Mouse (Mus musculus): ENCODE measurements around the gene Atrn.
"Not testable (repeated sequence)": the region's sequence is repeated elsewhere in the genome, so short reads cannot be mapped to it uniquely, and the experiment has no call there.

The Atrn gene

GRCm38 (mm10) chr2:130961851-130962250 is 55.6 kb downstream of the Atrn start:
- peak; percentile 25 for DNase-seq (ENCODE audit: low read depth)

GRCm38 (mm10) chr2:130965042-130965441 is 58.7 kb downstream of the Atrn start:
- DNase-seq (ENCODE audit: low read depth), result no peak

GRCm38 (mm10) chr2:130971030-130971429 is 64.7 kb downstream of the Atrn start:
- no peak for DNase-seq (ENCODE audit: low read depth)

- DNase-seq (ENCODE audit: low read depth), result no peak
Observed at GRCm38 (mm10) chr2:130972386-130972785, 66.1 kb downstream of the Atrn start.

- no peak for DNase-seq (ENCODE audit: low read depth)
Observed at GRCm38 (mm10) chr2:130974928-130975327, 68.6 kb downstream of the Atrn start.

GRCm38 (mm10) chr2:130977589-130977988 is 71.3 kb downstream of the Atrn start:
- no peak for DNase-seq (ENCODE audit: low read depth)

GRCm38 (mm10) chr2:130978058-130978847 is 72.0 kb downstream of the Atrn start:
- DNase-seq (ENCODE audit: low read depth), result no peak

GRCm38 (mm10) chr2:130979138-130979537 is 72.8 kb downstream of the Atrn start:
- no peak for DNase-seq (ENCODE audit: low read depth)

- no peak for DNase-seq (ENCODE audit: low read depth)
Observed at GRCm38 (mm10) chr2:130992818-130993217, 86.5 kb downstream of the Atrn start.

- no peak for DNase-seq (ENCODE audit: low read depth)
Observed at GRCm38 (mm10) chr2:131009123-131009522, 102.8 kb downstream of the Atrn start.

GRCm38 (mm10) chr2:131010566-131010965 is 104.3 kb downstream of the Atrn start:
- no peak for DNase-seq (ENCODE audit: low read depth)

- DNase-seq (ENCODE audit: low read depth), result no peak
Observed at GRCm38 (mm10) chr2:131025230-131025629, 118.9 kb downstream of the Atrn start.

GRCm38 (mm10) chr2:131026941-131027340 is 120.6 kb downstream of the Atrn start:
- DNase-seq (ENCODE audit: low read depth), result no peak

- peak; percentile 47 for DNase-seq (ENCODE audit: low read depth)
Observed at GRCm38 (mm10) chr2:131029065-131029935, 123.0 kb downstream of the Atrn start.

- no peak for DNase-seq (ENCODE audit: low read depth)
Observed at GRCm38 (mm10) chr2:131030561-131030960, 124.3 kb downstream of the Atrn start.

- DNase-seq (ENCODE audit: low read depth), result no peak
Observed at GRCm38 (mm10) chr2:131030998-131031397, 124.7 kb downstream of the Atrn start.

GRCm38 (mm10) chr2:131031406-131031805 is 125.1 kb downstream of the Atrn start:
- not testable (repeated sequence) for DNase-seq (ENCODE audit: low read depth)

GRCm38 (mm10) chr2:131036343-131036742 is 130.0 kb downstream of the Atrn start:
- no peak for DNase-seq (ENCODE audit: low read depth)

GRCm38 (mm10) chr2:131036757-131037156 is 130.5 kb downstream of the Atrn start:
- no peak for DNase-seq (ENCODE audit: low read depth)

GRCm38 (mm10) chr2:131037226-131037990 is 131.1 kb downstream of the Atrn start:
- peak; percentile 40 for DNase-seq (ENCODE audit: low read depth)

GRCm38 (mm10) chr2:131038197-131038596 is 131.9 kb downstream of the Atrn start:
- no peak for DNase-seq (ENCODE audit: low read depth)

- DNase-seq (ENCODE audit: low read depth), result no peak
Observed at GRCm38 (mm10) chr2:131038675-131039074, 132.4 kb downstream of the Atrn start.
